Mouse (Mus musculus) cerebellum, postnatal 25 days (tissue): ENCODE results near the gene Trpv2.

Experiments
- DNase-seq, 2 experiments: peaks; one replicate each; pipeline ENCODE4 v3.0.0; 2021; ENCODE audit warnings: mixed read lengths in 2 of 2

Gene Trpv2

GRCm38 (mm10) chr11:62573959-62574702, at the start of gene Trpv2:
Gene Trpv2 (plus strand): TSS chr11:62574486.
- DNase-seq = no peak

DNA sequence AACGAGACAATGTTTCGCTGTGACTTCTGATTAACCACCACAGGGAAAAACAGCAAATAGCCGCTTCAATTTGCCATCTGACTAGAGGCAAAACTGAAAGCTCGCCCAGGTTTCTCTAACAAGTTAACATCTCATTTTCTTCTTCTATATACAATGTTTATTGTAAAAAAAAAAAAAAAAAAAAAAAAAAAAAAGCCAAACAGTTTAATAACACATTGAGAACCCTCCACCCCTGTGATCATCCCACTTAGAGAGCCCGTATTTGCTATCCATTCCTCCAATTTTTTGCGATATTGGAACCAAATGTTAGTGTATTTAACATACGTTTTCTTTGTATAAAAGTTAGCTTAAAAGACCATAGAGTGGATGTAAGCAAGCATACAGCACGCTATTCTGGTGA, 37.2 kb upstream of the Trpv2 start:
- DNase-seq = no peak

DNA sequence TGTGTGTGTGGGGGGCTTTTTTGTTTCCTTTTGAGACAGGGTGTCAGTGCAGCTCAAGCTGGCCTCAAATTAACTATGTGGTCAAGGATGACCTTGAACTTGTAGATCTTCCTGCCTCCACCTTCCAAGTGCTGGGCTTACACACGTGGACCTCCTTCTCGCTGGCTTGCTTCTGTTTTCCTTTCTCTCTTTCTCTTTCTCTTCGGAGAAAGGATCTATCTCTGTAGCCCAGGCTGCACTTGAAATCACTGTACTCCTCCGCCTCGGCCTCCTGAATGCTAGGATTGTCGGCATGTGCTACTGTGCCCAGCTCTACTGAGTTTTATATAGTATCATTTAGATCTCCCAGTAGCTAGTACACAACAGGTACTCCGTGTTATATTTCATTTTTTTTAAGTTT, 36.7 kb upstream of the Trpv2 start:
- peak in 1 of 2 experiments; percentile 19 for DNase-seq

DNA sequence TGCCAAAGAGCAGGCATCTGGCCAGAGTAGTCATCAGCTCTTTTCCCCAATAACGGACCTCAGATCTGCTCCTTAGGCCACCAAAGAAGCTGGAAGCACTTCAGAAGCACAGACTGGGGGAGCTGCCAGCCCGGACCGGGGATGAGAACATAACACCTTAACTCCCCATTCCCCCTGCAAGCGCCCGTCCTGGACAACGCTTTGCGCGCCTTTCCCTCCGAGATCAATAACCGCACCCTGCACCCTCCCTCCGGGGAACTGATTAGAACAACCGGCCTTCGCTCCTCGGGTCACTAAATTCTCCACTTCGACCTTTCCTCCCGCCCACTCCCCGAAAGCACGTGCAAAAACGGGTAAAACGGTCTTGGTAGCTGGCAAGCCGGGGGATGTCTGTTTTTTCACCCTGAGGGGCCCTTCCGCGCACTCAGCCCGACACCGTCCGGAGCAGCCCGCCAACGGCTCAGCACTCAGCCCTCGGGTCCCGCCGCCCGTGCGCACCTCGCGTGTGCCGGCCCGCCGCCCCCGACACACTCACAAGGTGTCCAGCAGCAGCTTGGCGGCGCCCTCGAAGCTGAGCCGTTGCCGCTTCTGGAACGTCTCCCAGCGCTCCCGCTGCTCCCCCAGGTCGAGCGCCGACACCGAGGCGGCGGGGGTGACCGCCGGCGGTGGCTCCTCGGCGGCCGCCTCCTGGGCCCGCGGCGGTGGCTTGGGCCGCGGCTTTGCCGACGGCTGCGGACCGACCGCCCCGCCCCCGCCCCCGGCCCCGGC, 35.8 kb upstream of the Trpv2 start:
- DNase-seq = peak; percentile 78 to 79

GRCm38 (mm10) chr11:62539089-62539890, 35.0 kb upstream of the Trpv2 start, which contains the start of gene Cenpv:
Gene Cenpv (minus strand): TSS chr11:62539261.
- DNase-seq = peak; percentile 91 to 93

GRCm38 (mm10) chr11:62540167-62540566, 34.1 kb upstream of the Trpv2 start:
- DNase-seq = no peak

DNA sequence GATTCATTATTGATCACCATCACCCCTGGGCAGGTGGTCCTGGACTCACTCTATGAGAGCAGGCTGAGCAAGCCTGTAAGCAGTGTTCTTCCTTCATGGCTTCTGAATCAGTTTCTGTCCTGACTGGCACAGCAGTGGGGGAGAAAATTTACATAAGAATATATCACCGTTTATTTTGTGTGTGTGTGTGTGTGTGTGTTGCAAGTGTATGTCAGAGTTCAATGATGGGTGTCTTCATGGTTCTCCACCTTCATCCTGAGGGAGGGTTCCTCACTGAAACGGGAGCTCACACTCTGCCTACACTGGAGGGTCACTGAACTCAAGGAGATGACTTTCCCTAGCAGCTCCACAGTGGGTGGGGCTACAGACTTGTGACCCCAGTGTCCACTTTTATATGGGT, 33.3 kb upstream of the Trpv2 start:
- no peak for DNase-seq

- DNase-seq = no peak
Observed at GRCm38 (mm10) chr11:62541581-62541980, 32.7 kb upstream of the Trpv2 start.

DNA sequence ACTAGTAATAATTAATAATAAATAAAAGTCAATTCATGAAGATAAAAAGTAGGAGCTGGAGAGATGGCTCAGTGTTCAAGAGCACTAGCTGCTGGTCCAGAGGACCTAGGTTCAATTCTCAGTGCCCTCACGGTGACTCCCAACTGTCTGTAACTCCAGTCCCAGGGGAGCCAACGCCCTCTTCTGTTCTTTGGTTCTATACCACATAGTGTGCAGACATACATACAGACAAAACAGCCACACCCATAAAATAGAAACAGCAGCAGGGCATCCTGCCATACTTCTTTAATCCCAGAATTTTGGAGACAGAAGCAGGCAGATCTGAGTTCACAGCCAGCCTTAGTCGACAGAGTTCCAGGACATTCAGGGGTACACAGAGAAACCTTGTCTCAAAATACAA, 30.3 kb upstream of the Trpv2 start:
- no peak for DNase-seq

- peak; percentile 72 to 84 for DNase-seq
Observed at GRCm38 (mm10) chr11:62549782-62550181, 24.5 kb upstream of the Trpv2 start.

DNA sequence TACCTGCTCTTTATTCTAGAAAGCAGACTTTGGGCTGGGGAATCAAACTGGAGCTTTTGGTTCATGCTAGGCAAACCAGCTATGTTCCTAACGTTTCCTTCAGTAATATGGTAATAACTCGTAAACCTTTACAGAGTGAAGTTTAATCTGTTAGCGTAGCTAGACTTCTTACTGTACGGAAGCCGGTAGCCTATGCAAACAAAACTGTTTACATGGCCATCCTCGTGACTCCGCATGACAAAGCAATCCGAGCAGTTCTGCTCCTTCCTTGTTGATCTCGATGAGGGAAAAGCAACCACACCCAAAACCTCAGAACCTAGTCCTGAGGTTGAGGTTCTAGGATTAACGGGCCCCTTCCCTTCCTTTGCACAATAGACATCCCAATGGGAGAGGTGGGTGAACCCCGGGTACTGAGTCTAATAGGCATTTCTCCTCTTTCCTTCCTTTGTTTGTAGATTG, 24.0 kb upstream of the Trpv2 start:
- peak; percentile 53 to 70 for DNase-seq

- DNase-seq = peak; percentile 98 to 99
Observed at GRCm38 (mm10) chr11:62550727-62551225, 23.5 kb upstream of the Trpv2 start, which contains the start of gene Ubb. Gene Ubb (plus strand): TSS chr11:62551171.

DNA sequence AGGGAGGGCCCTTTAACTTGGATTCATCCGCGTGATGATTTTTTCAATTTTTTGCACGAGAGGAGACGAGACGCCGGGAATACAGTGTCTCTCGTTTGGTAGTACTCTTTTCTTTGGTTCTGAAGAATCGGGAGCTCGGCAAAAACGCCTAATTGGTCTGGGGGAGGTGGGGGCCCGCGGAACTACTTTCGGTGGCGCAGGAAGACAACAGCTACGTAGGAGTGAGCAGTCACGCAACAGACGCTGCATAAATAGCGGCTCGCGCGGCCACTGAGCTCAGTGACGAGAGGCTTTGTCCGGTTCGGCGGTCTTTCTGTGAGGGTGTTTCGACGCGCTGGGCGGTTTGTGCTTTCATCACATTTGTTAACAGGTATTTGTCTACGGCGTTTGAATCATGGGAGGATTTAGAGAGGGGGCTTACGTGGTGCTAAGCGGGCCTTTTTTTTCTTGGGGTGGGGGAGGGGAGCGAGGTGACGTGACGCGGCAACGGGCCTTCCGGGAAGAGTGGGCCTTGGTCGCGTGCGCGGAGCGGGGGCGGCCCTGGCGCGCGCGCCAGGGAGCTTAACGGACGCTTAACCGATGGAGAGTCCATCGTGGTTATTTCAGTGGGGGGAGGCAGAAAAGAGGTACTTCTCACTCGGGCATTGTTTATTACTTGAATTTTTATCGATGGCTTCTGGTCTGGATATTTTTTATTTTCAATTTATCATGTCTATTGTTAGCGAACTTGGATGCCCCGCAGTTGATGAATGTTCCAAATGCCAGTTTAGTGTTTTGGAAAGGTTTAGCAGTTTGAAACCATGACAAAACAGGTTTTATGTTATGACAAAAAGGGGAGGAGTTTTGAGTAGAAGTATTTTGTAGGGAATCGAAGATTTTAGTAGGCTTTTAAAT, 22.8 kb upstream of the Trpv2 start:
- peak; percentile 94 to 96 for DNase-seq

DNA sequence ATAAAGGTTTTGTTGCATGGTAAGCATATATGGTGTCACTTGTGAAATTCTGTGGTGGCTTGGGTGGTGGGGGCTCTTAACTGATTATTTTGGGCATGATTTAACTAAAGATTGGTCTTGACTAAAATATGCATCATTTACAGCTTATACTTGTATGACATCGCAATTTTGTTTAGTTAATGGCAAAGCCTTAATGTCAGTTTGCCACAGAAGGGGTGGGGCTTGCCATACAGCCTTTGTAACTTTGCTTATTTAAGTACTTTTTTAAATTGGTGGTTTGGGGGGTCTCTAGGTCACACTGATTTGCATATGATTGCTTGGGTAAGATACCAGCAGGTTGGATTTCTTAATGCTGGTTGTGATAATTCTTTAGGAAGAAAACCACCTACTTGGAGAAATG, 21.1 kb upstream of the Trpv2 start:
- no peak for DNase-seq

DNA sequence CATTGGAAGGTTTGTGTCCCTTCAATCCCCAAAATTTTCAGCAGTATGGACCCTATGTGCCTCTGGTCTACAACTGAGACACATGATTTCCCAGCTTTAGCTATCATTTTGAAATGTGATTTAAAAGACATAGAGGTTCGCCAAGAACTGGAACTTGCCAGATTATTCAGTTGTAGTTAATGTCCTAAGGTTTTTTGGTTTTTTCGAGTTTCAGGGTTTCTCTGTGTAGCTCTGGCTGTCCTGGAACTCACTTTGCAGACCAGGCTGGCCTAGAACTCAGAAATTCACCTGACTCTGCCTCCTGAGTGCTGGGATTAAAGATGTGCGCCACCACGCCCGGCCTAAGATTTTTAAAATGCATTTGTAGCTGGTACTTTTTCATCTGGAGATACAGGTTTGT, 20.7 kb upstream of the Trpv2 start:
- no peak for DNase-seq

GRCm38 (mm10) chr11:62554163-62554855, 20.0 kb upstream of the Trpv2 start:
- DNase-seq = no peak

DNA sequence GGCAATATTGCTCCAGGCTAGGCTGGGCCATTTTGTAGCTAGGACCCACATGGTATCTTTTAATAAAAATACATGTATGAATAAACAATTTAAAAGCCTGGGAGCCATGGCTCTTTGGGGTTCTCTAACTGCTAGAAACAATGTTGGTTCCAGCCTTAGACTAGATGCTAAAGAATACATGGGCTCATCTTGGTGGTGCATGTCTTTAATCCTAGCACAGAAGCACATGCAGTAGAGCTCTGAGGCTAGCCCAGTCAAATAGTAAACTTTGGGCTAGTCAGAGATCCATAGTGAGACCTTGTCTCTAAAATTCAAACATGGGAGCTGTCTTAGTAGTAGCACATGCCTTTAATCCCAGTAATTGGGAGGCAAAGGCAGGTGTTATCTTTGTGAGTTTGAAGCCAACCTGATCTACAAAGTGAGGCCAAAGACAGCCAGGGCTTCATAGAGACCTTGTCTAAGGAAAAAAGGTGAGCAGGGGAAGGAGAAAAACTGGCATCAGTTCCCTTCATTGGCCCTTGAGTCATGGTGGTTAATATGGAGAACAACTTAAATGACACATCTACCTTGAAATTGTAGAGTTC, 19.3 kb upstream of the Trpv2 start:
- no peak for DNase-seq

DNA sequence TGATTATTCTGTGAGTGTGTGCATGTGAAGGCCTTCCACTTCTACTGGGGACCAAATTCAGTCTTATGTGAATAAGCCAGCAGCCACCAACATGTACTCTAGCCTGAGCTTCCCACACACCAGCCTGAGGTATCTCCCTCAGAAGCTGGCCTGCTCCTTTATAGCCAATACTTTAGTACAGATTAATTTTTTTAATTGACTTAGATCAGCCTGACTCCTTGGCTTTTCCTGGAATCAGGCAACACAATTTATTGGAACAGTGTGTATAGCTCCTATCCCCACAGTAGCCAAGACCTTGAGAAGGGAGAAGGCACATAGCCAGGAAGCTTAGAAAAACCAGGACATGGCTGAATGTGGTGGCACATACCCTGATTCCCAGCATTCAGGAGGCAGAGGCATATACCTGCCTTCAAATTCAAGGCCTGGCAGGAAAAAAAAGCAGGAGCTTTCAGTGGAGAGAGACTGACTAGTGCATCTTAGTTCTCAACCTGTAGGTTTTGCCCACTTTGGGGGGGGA, 18.3 kb upstream of the Trpv2 start:
- no peak for DNase-seq

- DNase-seq = no peak
Observed at GRCm38 (mm10) chr11:62557205-62557604, 17.1 kb upstream of the Trpv2 start.

DNA sequence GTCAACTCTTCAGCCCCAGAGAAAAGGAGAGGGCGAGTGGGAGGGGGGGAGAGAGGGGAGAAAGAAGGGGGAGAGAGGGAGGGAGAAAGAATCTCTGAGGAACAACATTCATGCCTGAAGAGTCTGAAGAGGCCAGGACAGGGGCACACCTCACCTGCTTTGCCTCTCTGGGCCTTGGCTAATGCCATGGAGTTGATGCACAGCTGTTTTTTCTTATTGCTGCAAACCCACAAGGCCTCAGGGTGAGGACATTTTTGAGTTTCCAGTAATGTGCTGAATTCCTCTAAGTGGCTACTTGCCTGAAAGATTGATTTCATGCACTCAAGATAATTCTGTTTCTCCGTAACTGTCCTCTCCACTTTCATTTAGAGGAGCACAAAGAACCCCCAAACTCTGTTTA, 16.1 kb upstream of the Trpv2 start:
- no peak for DNase-seq
